Comparison of ENCODE assay signal across 16 mouse cellular contexts in the genomic region with DNA sequence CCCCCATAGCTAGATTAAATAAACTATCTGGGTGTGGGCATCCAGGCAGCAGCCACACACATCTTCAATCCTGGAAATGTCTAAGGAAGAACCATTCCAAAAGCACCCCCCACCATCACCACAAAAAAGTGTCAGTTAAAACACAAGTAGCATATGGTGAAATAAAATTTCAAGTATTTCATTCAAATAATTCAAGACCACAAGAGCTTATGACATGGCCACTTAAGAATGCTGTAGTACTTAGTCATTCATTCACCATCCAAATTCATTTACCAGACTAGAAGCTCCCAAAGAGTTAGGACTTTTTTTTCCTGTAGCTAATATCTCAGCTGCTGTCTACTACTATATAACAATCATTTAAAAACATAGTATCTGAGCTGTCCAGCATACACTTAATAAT.
"Had no signal": no experiment of that assay in that cellular context is flagged by ENCODE, and none has a peak within 500 bp of the region (broad histone marks: within the 10 kb centered on the region; RNA-seq: fewer than 3 reads in every experiment).

No protein-coding gene starts in this region.

- H3K36me3 ChIP-seq: limb, embryonic 13.5 days; liver, embryonic 15.5 days; midbrain, embryonic 15.5 days; neural tube, embryonic 13.5 days had no signal

- H3K9ac ChIP-seq: limb, embryonic 13.5 days; liver, embryonic 15.5 days; lung, embryonic 14.5 days; midbrain, embryonic 15.5 days; neural tube, embryonic 13.5 days had no signal

- DNase-seq: kidney, adult 8-10 months; kidney, postnatal 25 days; layer of hippocampus, adult 9-11 months; layer of hippocampus, postnatal 36 days; lung, embryonic 14.5 days; right cerebral cortex, postnatal 25 days; thymus, postnatal 36 days had no signal

- H3K27ac ChIP-seq: liver, embryonic 15.5 days; macrophage; midbrain, embryonic 15.5 days; neural tube, embryonic 13.5 days had no signal

- H3K4me2 ChIP-seq: limb, embryonic 13.5 days; liver, embryonic 11.5 days; liver, embryonic 15.5 days; lung, embryonic 14.5 days; midbrain, embryonic 11.5 days; midbrain, embryonic 15.5 days; neural tube, embryonic 13.5 days had no signal

- H3K9me3 ChIP-seq: limb, embryonic 13.5 days; liver, embryonic 15.5 days; midbrain, embryonic 15.5 days; neural tube, embryonic 13.5 days had no signal

- H3K4me3 ChIP-seq: limb, embryonic 13.5 days; liver, embryonic 15.5 days; megakaryocyte, embryonic 14.5 days; midbrain, embryonic 15.5 days; neural tube, embryonic 13.5 days had no signal

- H3K27me3 ChIP-seq: limb, embryonic 13.5 days; liver, embryonic 15.5 days; megakaryocyte, embryonic 14.5 days; midbrain, embryonic 15.5 days; neural tube, embryonic 13.5 days had no signal

- ATAC-seq: intestine, postnatal 0 days; midbrain, embryonic 15.5 days had no signal

- H3K4me1 ChIP-seq: liver, embryonic 15.5 days; megakaryocyte, embryonic 14.5 days; midbrain, embryonic 15.5 days; neural tube, embryonic 13.5 days had no signal
